Mouse (Mus musculus) adrenal gland, postnatal 4 days (tissue): Measurements from ENCODE around the gene Haspin. TPM values are rescaled to one million over a fixed set of nuclear protein-coding genes. Genes with fewer than 3 reads are reported as not detected.

Source experiments
- DNase-seq, 2 experiments: peaks; one replicate each; pipeline ENCODE4 v3.0.0; 2021 to 2022; ENCODE audit warnings: low spot score in 2 of 2, mixed read lengths in 2 of 2
- long read RNA-seq, 2 experiments: library from polyadenylated mRNA; stranded (forward); transcript quantifications; one replicate each; pipeline ENCODE4 v2.0.0; 2021
- total RNA-seq, 2 experiments: library from RNA; stranded (reverse); gene quantifications; 2 replicates each; pipeline ENCODE4 v1.2.3; 2021

Gene Haspin
- 1 to 10 TPM; 4.6 to 5.9 TPM for total RNA-seq
- long read RNA-seq, experiment 1, partial matches to known transcripts, result 0 of 2 reads
- long read RNA-seq, experiment 1, other reads (novel, unspliced or antisense), result 0 of 2 reads
- long read RNA-seq, experiment 2, transcript Haspin-201 (1 exons, 2,810 nt), result major isoform, 15 of 15 reads
- long read RNA-seq, experiment 2, partial matches to known transcripts, result 0 of 15 reads
- long read RNA-seq, experiment 2, other reads (novel, unspliced or antisense), result 0 of 15 reads

- DNase-seq, result peak; percentile 87 to 92
Observed at GRCm38 (mm10) chr11:73137591-73138501, at the start of gene Haspin. Gene Haspin, minus strand, starts transcription at chr11:73138294.

- DNase-seq, result no peak
Observed at GRCm38 (mm10) chr11:73187231-73187630, 49.1 kb upstream of the Haspin start.

- no peak for DNase-seq
Observed at GRCm38 (mm10) chr11:73185872-73186615, 48.0 kb upstream of the Haspin start.

- DNase-seq, result no peak
Observed at GRCm38 (mm10) chr11:73177895-73178294, 39.8 kb upstream of the Haspin start.

- peak; percentile 63 to 77 for DNase-seq
Observed at GRCm38 (mm10) chr11:73177509-73177875, 39.4 kb upstream of the Haspin start.

- DNase-seq, result peak; percentile 92 to 95
Observed at GRCm38 (mm10) chr11:73176608-73177508, 38.8 kb upstream of the Haspin start, which contains the start of the genes Emc6 and Tax1bp3. Gene Emc6, minus strand, starts transcription at chr11:73177037. Gene Tax1bp3, plus strand, starts transcription at chr11:73177083.

GRCm38 (mm10) chr11:73176186-73176585 is 38.1 kb upstream of the Haspin start:
- DNase-seq, result no peak

GRCm38 (mm10) chr11:73175612-73176011 is 37.5 kb upstream of the Haspin start:
- DNase-seq, result no peak

GRCm38 (mm10) chr11:73172186-73172585 is 34.1 kb upstream of the Haspin start:
- no peak for DNase-seq

GRCm38 (mm10) chr11:73169231-73169630 is 31.1 kb upstream of the Haspin start:
- DNase-seq, result no peak

GRCm38 (mm10) chr11:73168576-73168975 is 30.5 kb upstream of the Haspin start:
- no peak for DNase-seq

- DNase-seq, result no peak
Observed at GRCm38 (mm10) chr11:73168071-73168470, 30.0 kb upstream of the Haspin start.

GRCm38 (mm10) chr11:73162284-73162683 is 24.2 kb upstream of the Haspin start:
- no peak for DNase-seq

GRCm38 (mm10) chr11:73161616-73162015 is 23.5 kb upstream of the Haspin start:
- no peak for DNase-seq

- no peak for DNase-seq
Observed at GRCm38 (mm10) chr11:73160811-73161200, 22.7 kb upstream of the Haspin start.

GRCm38 (mm10) chr11:73159957-73160810 is 22.1 kb upstream of the Haspin start, which contains the start of gene P2rx5:
Gene P2rx5, plus strand, starts transcription at chr11:73160421.
- no peak for DNase-seq

GRCm38 (mm10) chr11:73155071-73155470 is 17.0 kb upstream of the Haspin start:
- no peak for DNase-seq

- no peak for DNase-seq
Observed at GRCm38 (mm10) chr11:73148209-73148608, 10.1 kb upstream of the Haspin start.

- DNase-seq, result no peak
Observed at GRCm38 (mm10) chr11:73146975-73147365, 8.9 kb upstream of the Haspin start.
